Mouse (Mus musculus) testis, adult 2 months (tissue): Measurements from ENCODE around the gene Arhgap15.

Source experiments
- CTCF ChIP-seq: fragments of 200-500 bp; IDR thresholded peaks from 2 replicates; pipeline ENCODE4 v1.5.1; 2012; ENCODE audit warnings: low read depth, mild to moderate bottlenecking, inconsistent platforms, low read length, moderate library complexity; ENCODE audit not compliant: control insufficient read depth, insufficient read depth, insufficient replicate concordance
- POLR2A ChIP-seq: fragments of 200-500 bp; IDR thresholded peaks from 2 replicates; pipeline ENCODE4 v1.6.1; 2012; ENCODE audit warnings: low read depth, mild to moderate bottlenecking, inconsistent platforms, low read length, moderate library complexity; ENCODE audit not compliant: control insufficient read depth

GRCm38 (mm10) chr2:43962466-43962865, 213.8 kb downstream of the Arhgap15 start:
- no peak for TF ChIP-seq POLR2A
- no peak for TF ChIP-seq CTCF
